Mouse (Mus musculus) E14TG2a.4 (cell line): ENCODE results near the gene Dnase1l3.

ENCODE experiments used
- CTCF ChIP-seq: conservative IDR thresholded peaks from 2 replicates; pipeline ENCODE4 v1.5.1; 2014; ENCODE audit warnings: low read length
- NANOG ChIP-seq: IDR thresholded peaks from 2 replicates; pipeline ENCODE4 v1.6.1; 2014; ENCODE audit warnings: borderline replicate concordance, low read length, mixed read lengths
- POU5F1 ChIP-seq: IDR thresholded peaks from 2 replicates; pipeline ENCODE4 v1.6.1; 2014; ENCODE audit warnings: low read length, borderline replicate concordance

DNA sequence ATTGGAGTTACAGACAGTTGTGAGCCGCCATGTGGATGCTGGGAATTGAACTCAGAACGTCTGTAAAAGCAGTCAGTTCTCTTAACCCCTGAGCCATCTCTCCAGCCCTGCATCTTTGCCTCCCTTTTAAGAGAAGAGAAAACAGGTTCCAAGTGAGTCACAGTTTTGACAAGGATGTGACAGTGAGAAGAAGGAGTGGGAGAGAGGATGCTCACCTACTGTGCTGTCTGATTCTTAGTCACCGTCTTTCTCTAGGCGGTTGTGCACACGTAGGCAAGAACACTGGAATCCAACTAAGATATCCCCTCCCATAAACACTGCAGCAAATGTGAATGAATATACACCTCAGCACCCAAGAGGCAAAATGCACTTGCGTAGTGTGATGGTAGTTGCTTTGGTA is 19.2 kb downstream of the Dnase1l3 start:
- TF ChIP-seq CTCF = no peak
- TF ChIP-seq NANOG = no peak
- no peak for TF ChIP-seq POU5F1
